Mouse (Mus musculus): ENCODE data around the gene Arap1.

Arap1 gene

DNA sequence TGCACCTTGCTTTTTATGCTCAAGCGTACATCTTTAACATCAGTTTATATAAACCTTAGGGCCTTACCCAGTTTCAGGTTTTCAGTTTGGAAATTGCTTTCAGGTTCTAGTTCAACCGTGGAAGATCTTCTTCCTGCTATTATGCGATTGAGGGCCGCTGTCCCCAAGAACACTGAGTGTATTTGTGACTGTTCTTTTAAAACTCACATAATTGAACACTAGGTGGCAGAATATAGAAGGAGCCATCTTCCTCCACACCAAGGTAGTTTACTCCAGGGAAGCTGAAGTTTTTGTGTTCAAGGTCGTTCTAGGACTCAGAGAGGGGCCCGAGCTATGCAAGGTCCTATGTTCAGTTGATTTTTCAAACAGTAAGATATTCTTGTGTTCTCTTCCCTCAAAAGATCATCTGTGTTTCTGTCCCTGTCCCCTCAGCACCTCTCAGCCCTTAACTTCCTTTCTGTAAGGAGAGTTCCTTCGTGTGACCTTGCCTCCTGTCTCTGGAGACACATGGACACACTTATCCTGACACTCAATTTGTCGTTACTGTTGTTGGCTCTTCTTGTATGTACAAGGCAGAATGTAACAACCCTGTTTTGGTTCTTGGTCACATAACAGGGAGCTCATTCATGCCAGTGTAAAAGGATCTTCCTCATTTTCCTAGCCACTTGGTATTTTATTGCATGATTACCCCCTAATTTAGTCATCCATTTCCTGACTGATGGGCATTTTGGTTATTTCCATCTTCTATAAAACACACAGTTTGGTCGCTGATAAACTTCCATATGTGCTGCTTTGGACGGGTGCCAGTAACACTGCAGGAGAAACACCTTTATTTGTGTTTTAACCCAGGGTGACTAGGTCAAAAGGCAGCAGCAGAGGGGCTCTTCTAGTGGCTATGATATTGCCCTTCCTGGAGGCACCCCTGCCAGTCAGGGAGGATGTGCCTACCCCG lies 20.3 kb downstream of the Arap1 start:
- no peak for DNase-seq

GRCm38 (mm10) chr7:101369666-101370065 lies 21.8 kb downstream of the Arap1 start:
- no peak for DNase-seq

GRCm38 (mm10) chr7:101373082-101373481 lies 25.2 kb downstream of the Arap1 start:
- no peak for DNase-seq

DNA sequence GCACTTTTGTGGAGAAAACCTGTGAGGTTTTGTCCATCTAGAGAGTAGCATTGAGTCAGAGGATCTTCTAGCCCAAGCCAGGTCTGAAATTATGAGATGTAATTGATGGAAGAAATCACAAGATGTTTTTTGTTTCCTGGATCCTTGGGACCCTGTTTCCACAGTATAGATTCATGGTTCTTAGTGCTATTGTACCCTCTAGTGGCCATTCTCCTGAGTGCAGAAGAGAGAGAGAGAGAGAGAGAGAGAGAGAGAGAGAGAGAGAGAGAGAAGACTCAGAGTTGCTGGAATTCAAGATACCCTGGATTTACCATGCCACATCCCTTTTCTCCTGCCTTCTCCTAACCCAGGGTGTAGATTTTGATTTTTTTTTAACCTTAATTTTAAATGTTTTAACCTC lies 26.3 kb downstream of the Arap1 start:
- peak; percentile 67 for DNase-seq

DNA sequence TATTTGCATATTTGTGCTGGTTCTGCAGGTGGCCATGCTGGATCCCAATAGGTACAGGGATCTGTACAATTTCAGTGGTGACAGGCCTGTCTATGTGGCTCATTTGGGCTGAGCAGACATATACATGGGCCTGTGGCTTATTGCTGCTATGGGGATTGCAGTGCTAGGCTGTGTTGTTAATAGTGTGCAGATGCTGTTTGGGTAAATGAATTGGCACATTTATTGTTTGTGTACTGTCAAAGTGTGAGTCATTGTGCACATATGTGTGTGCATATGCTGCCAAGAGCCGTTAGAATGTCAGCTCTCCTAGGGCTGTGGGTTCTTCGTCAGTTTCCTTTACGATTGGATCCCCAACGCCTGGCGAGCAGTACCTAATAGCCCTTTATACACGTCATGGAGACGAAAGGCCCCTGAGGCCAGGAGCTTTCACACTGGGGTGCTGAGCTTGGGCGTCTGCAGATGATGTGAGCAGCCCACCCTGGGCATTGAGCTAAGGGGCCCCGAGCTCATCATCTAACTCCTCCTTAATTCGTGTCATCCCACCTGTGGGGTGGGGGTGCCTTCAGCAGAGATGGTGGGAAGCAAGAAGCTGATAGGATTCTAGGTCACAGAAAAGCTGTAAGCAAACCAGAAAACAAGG lies 29.0 kb downstream of the Arap1 start:
- no peak for DNase-seq

- DNase-seq = no peak
Observed at GRCm38 (mm10) chr7:101377741-101378262, 29.9 kb downstream of the Arap1 start.

- DNase-seq = no peak
Observed at GRCm38 (mm10) chr7:101378285-101378684, 30.4 kb downstream of the Arap1 start.

DNA sequence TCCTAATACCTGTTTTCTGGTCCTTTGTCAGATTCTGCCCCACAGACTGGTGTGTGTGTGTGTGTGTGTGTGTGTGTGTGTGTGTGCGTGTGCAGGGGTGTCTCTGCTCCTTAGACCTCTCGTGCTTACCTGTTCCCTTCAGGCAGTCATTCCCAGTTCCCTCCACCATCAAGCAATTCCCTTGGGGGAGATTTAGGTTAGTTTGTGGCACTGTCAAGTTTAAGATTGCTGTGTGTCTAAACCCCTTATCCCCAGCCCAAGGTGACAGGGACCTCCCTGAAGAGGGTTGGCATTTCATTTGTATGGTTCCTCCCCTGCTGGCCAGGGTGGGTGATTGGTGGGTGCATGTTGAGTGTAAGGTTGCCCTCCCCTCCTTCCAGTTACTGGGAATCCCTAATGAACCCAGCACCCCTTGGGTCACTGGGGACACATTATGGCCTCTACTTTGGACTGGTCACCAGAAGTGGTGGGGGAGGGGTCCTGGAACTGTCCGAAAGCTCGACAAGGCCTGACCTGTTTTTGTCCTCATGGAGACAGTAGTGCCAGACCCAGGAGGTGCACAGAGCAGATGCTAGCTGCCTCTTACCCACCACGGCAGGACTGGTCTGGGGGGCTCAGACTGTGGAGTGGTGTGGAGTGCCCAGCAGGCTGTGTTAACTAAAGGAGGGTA lies 31.1 kb downstream of the Arap1 start:
- no peak for DNase-seq

DNA sequence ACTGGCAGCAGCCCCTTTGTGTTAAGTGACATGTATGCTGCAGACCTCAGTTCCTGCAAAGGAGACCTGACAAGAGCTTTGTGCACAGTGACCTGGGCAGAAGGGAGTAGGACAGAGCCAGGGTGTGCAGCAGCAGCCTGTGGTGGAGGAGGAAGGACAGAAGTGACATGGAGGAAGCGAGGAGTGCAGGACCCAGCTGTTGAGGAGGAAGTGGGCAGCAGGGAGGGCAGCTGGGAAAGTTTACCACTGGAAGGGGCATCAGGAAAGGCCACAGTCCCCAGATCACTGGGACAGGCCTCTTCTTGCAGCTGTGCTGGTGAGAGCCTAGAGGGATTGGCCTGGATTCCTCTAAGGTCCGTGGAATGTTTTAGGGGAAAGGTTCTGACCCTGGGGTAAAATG lies 31.9 kb downstream of the Arap1 start:
- DNase-seq = no peak

DNA sequence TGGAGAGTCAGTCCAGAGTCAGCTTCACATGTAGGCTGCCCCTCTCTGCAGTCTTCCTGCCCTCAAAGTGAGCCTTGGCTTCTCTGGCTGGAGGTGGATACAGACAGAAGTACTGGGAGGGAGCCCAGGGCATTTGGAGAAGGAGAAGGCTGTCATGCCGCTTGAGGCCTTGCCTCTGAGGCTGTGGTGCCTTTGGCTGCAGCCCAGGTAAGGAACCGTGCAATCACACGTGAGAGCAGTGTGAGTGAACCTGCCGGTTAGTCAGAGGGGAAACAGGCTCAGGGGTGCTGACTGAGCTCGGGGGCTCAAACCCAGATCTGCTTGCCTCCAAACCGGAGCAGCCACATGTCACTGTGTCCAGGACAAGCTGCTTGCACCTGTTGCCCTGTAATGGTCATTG lies 33.6 kb downstream of the Arap1 start:
- DNase-seq = no peak

- DNase-seq = no peak
Observed at GRCm38 (mm10) chr7:101382378-101382777, 34.5 kb downstream of the Arap1 start.

DNA sequence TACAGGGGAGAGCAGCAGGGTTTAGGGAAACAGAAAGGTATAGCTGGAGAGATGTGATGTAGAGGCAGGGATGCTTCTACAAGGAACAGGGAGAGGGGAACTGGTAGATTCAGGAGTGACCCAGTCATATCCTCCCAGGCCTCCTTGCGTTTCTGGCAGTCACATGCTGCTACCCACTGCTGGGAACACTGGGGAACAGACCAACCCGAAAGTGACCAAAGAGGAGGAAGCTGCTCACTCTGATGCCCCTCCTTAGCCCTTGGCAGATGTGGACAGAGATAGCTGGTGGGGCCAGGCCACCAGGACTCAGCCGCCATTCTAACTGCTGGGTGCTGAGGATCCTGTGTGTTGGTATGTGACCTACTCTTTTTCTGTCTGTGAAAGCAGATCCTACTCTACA lies 35.9 kb downstream of the Arap1 start:
- no peak for DNase-seq

DNA sequence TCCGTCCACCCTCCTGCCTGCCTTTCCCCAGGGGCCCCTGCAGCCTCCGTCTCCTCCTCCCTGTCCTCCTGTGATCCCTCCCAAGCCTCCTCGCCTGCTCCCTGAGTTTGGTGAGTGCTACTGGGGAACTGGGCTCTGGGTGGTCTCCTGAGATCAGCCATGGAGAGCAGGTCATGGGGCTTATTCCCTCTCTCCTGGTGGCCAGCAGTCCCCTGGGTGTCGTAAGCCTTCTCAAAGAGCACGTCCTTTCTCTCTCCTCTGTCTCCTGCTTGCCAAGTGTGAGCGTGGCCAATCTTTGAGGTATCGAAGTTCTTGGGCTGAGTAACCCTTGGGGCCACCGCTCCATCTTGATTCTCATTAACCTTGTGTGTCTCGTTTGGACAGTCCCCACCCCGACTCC lies 37.1 kb downstream of the Arap1 start:
- DNase-seq = no peak

DNA sequence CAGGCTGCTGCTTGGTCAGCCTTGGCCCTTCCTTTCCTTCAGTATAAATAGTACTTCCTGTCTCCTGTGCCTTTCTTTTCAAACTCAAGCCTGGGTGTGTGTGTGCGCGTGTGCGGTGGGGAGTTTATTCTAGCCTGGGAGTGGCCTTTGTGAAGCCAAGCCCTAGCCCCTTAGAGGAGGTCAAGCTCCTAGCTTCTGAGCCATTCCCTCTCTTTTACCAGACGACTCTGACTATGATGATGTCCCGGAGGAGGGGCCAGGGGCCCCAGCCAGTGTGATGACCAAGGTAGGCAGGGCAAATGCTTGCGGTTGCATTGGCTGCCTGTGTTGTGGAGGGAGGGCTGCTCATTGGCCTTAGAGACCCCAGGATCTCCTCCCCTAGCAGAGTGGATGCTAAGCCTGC lies 37.5 kb downstream of the Arap1 start:
- no peak for DNase-seq

DNA sequence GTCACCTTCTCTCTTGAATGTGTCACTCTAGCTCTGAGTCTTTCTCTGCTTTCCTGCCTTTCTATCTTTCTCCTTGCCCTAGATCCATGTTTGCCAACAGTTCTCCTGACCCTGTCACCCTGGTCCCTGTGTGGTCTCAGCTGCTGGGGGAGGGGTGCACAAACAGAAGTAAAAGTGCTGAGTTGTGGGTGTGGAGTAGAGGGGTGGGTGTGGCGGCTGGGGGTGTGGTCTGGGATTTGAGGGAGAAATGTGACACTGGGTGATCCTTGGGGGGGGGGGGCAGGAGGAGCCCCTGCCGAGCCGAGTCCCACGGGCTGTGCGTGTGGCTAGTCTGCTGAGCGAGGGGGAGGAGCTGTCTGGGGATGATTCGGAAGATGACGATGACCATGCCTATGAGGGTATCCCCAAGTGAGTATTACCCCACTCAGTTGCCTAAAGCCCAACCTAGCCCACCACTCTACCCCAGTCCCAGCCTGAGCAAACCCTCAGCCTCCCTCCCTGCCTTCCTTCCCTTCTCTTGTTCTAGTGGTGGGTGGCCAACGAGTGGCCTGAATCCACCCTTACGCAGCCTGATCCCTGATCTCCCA lies 38.1 kb downstream of the Arap1 start:
- DNase-seq = no peak

DNA sequence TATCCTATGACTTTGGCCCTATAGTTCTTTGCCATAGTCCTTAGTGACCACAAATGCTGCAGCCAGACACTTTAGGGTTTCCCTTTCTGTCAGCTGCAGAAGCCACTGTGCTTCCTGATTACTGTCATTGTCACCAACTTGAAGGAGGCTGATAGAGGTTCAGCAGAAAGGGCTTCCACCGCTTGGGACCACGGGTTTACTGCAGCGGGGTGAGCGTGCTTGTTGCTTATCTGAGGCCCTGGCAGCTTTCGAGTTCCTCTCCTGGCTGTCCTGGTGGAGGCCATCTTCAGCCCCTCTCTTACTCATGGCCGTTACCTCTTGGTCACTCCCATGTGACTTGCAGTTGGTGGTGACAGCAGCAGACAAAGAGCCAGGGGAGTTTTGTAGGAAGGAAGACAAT lies 41.4 kb downstream of the Arap1 start:
- no peak for DNase-seq

DNA sequence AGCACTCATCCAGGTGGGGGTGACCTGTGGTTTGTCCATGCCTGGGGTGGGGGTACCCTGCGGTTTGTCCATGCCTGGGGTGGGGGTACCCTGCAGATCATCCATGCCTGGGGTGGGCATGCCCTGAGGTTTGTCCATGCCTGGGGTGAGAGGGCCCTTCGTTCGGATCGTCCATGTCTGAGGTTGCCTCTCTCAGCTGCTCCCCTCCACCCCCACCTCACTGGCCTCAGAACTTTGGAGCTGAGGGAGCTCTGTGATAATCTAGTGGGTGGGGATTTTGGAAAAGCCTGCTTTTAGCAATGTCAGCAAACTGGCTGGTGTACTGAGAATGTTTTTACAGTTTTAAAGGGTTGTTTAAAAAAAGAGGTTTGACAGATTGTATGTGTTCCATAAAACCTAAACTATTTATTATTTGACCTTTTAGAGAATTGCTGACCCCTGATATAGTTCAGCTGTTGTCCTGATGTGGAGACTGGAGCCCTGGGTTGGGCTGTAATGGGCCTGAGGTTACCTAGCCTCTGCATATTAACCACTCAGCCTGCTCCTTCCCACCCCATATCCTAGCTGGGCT lies 44.1 kb downstream of the Arap1 start:
- DNase-seq = no peak

GRCm38 (mm10) chr7:101393015-101393414 lies 45.1 kb downstream of the Arap1 start:
- no peak for DNase-seq

GRCm38 (mm10) chr7:101393694-101394504 lies 46.0 kb downstream of the Arap1 start:
- DNase-seq = no peak

GRCm38 (mm10) chr7:101394569-101394968 lies 46.7 kb downstream of the Arap1 start:
- DNase-seq = no peak

DNA sequence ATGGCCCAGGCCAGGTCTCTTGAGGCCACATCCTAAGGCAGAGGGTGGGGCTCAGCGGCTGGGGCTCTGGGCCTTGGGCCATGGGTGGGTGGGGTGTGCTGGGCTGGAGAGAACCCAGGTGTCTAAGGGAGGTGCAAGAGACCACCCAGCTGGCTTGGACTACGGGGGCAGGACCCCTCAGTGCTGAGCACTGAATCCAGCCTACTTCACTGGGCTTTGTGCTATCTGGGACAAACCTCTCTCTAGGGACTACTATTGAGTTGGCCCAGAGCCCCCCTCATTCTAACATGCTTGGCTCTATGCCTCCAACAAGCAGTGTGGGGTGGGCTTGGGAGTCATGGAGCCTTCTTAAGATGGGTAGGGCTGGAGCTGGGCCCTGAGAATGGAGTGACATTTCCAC lies 47.6 kb downstream of the Arap1 start:
- no peak for DNase-seq

GRCm38 (mm10) chr7:101397175-101397574 lies 49.3 kb downstream of the Arap1 start:
- no peak for DNase-seq

Data from cerebellum, adult 8-10 months (tissue).